Mouse (Mus musculus) heart, embryonic 10.5 days (tissue): ENCODE measurements at regions not wholly inside any gene's neighbourhood (a gene's known extent, or its start where the extent isn't known, plus 50 kb on each side); places are given as distances from the start of the nearest gene placed in this dataset.

Source experiments
- DNase-seq: peaks from one replicate; pipeline ENCODE4 v3.0.0-alpha.2; 2017; ENCODE audit warnings: low spot score
- H3K27ac ChIP-seq: fragments of 300-500 bp; sonication (generic); 2 replicates; pipeline ENCODE4 v1.5.1; 2016; ENCODE audit warnings: mild to moderate bottlenecking
- H3K27me3 ChIP-seq: fragments of 300-500 bp; sonication (generic); 2 replicates; pipeline ENCODE4 v1.6.1; 2016; ENCODE audit warnings: mild to moderate bottlenecking; ENCODE audit not compliant: poor library complexity, insufficient read depth, severe bottlenecking
- H3K36me3 ChIP-seq: fragments of 300-500 bp; sonication (generic); 2 replicates; pipeline ENCODE4 v1.6.1; 2016; ENCODE audit warnings: mild to moderate bottlenecking, moderate library complexity
- H3K4me1 ChIP-seq: fragments of 300-500 bp; sonication (generic); 2 replicates; pipeline ENCODE4 v1.6.1; 2016; ENCODE audit warnings: mild to moderate bottlenecking
- H3K4me3 ChIP-seq: fragments of 300-500 bp; sonication (generic); 2 replicates; pipeline ENCODE4 v1.5.1; 2016; ENCODE audit warnings: mild to moderate bottlenecking, moderate library complexity
- H3K9me3 ChIP-seq: fragments of 300-500 bp; sonication (generic); 2 replicates; pipeline ENCODE4 v1.6.1; 2016; ENCODE audit warnings: mild to moderate bottlenecking, moderate library complexity
- WGBS: fragments of 180-500 bp; shearing (Covaris S2); methylation state at CpG from one replicate; pipeline ENCODE4 v1.1.7; 2016; 5-methylcytosine and 5-hydroxymethylcytosine counted together

GRCm38 (mm10) chr4:131530491-131530890, 307.6 kb downstream of the Ptpru start:
- no peaks in the 10 kb centered on the region for H3K36me3 ChIP-seq
- no peak for DNase-seq
- H3K27me3 ChIP-seq: no peaks in the 10 kb centered on the region
- H3K27ac ChIP-seq: no peak overlapping the region
- H3K4me3 ChIP-seq: no peak overlapping the region
- WGBS: 73% methylated on average over 5 of the region's 5 CpGs
- no peaks in the 10 kb centered on the region for H3K9me3 ChIP-seq
- peaks cover 4% of the 10 kb centered on the region for H3K4me1 ChIP-seq

GRCm38 (mm10) chr4:131531003-131531402, 307.1 kb downstream of the Ptpru start:
- 67% methylated on average over 8 of the region's 8 CpGs for WGBS

GRCm38 (mm10) chr4:131534831-131535230, 303.3 kb downstream of the Ptpru start:
- Histone ChIP-seq H3K27ac (no peak overlapping the region), H3K4me1 (no peaks in the 10 kb centered on the region; the same call in 1 of the 2 replicates), H3K27me3 (0 out of 2 replicates have a peak, but pooled peaks cover 4% of the 10 kb centered on the region), H3K4me3 (no peak overlapping the region), H3K9me3 (no peaks in the 10 kb centered on the region), H3K36me3 (no peaks in the 10 kb centered on the region)
- DNase-seq: no peak
- WGBS: 85% methylated on average over 6 of the region's 6 CpGs

More at GRCm38 (mm10) chr4:131531003-131531402, 307.1 kb downstream of the Ptpru start:
- Histone ChIP-seq H3K4me3 (no peak overlapping the region), H3K4me1 (peaks cover 4% of the 10 kb centered on the region), H3K36me3 (no peaks in the 10 kb centered on the region), H3K27me3 (0 out of 2 replicates have a peak, but pooled peaks cover 3% of the 10 kb centered on the region), H3K27ac (no peak overlapping the region), H3K9me3 (no peaks in the 10 kb centered on the region)
- DNase-seq: no peak

DNA sequence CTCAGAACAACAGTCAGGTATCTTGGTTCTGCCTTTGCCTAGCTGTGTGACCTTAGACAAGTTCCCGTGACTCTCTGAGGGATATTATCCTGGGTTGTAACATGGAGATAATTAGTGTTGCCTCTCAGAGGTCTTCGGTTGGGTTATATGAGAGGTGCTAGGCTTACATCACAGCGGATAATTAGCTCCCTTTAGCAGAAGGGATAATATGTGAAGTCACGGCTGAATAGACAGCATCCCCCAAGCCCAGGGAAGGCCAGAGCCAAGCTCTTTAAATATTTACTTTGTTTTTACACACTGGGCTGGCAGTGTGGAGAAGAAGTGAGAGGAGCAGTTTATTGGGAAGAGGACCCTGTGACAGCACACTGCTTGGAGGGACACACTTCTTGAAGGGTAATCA, 299.9 kb downstream of the Ptpru start:
- WGBS: 84% methylated on average over 4 of the region's 4 CpGs
- no peak for DNase-seq
- Histone ChIP-seq H3K4me1 (no peaks in the 10 kb centered on the region), H3K36me3 (no peaks in the 10 kb centered on the region), H3K9me3 (no peaks in the 10 kb centered on the region), H3K27ac (no peak overlapping the region), H3K4me3 (no peak overlapping the region), H3K27me3 (0 out of 2 replicates have a peak, but pooled peaks cover 4% of the 10 kb centered on the region)

DNA sequence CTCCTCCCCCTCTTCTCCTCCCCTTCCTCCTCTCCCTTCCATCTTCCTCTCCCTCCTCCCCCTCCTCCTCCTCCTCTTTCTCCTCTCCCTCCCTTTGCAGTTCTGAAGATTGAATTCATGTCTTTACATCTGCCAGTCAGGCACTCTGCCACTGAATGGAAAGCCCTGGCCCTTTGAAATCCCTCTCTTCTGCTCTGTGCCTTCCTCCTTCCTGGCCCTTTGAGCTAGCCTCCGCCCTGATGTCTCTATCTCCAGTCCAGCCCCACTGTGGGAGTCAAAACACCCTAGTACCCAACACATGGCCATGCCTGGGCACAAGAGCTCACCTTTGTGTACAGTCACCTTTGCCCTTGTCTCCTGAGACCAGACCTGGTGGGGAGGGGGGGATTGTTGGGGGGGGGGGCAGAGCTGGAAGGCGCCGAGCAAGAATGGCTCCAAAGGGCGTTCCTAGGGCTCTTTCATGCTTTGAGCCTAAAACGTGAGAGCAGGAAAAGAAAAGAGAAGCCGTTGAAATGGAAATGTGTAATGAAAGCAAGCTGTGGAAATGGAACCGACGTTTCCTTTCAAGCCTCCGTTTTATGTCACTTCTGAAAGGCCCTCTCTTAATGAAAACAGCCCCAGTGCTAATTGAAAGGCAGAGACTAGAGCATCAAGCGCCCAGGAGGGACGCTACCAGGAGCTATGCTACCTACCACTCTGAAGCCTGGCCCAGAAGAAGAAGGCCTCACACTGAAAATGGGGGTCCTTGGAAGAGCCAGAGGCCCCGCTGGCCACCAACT, 291.5 kb downstream of the Ptpru start:
- Histone ChIP-seq H3K9me3 (no peaks in the 10 kb centered on the region), H3K36me3 (no peaks in the 10 kb centered on the region), H3K4me1 (no peaks in the 10 kb centered on the region), H3K4me3 (no peak overlapping the region), H3K27me3 (peaks cover 4% of the 10 kb centered on the region; the same call in 1 of the 2 replicates), H3K27ac (no peak overlapping the region)
- DNase-seq: no peak
- 72% methylated on average over 12 of the region's 12 CpGs for WGBS

GRCm38 (mm10) chr4:131549581-131549980, 288.5 kb downstream of the Ptpru start:
- no peak for DNase-seq
- Histone ChIP-seq H3K4me1 (no peaks in the 10 kb centered on the region), H3K9me3 (no peaks in the 10 kb centered on the region), H3K36me3 (no peaks in the 10 kb centered on the region), H3K4me3 (no peak overlapping the region), H3K27me3 (peaks cover 4% of the 10 kb centered on the region; the same call in 1 of the 2 replicates), H3K27ac (no peak overlapping the region)
- WGBS: 74% methylated on average over 12 of the region's 12 CpGs

GRCm38 (mm10) chr4:131558513-131558912, 279.6 kb downstream of the Ptpru start:
- Histone ChIP-seq H3K4me3 (no peak overlapping the region), H3K27me3 (no peaks in the 10 kb centered on the region), H3K9me3 (no peaks in the 10 kb centered on the region), H3K36me3 (no peaks in the 10 kb centered on the region), H3K4me1 (no peaks in the 10 kb centered on the region), H3K27ac (no peak overlapping the region)
- 82% methylated on average over 5 of the region's 5 CpGs for WGBS
- no peak for DNase-seq

DNA sequence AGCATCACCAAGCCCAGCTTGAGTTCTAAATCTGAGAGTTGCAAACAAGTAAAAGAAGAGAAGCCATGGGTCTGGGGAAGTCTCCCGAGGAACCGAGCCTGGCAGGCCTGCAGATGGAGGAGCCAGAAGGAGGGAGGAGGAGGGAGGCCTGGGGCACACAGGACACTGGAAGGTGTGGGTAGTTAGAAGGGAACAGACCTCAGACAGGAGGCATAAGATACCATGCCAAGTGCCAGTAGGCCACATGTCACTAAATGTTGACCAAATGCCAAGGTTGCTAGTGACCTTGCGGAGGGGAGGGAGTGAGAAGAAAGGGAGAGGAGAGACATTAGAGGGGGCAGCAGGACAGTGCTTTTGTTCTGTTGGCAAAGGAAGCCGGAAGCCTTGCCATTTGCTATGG, 274.2 kb downstream of the Ptpru start:
- no peaks in the 10 kb centered on the region for H3K4me1 ChIP-seq
- WGBS: 72% methylated on average over 4 of the region's 4 CpGs
- H3K36me3 ChIP-seq: no peaks in the 10 kb centered on the region
- H3K4me3 ChIP-seq: no peak overlapping the region
- no peak for DNase-seq
- no peak overlapping the region for H3K27ac ChIP-seq
- H3K9me3 ChIP-seq: no peaks in the 10 kb centered on the region
- no peaks in the 10 kb centered on the region for H3K27me3 ChIP-seq

DNA sequence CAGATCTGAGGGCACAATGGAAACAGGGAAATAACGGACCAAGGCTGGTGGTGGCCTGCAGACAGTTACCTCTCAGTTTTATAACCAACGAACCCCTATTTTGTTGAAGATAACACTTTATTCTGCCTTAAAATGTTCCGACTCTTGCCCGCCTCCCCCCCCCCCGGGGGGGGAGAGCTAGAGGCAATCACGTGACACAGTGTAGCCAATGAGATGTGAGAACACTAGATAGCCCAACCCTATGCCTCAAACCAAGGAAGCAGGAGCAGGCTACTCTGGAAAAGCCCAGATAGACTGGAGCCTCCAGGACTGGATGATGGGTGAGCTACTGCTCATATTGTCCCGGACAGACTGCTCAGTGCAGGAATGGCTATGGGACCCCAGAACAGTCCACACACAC, 272.9 kb downstream of the Ptpru start:
- WGBS: 77% methylated on average over 7 of the region's 7 CpGs
- no peaks in the 10 kb centered on the region for H3K9me3 ChIP-seq
- no peak overlapping the region for H3K4me3 ChIP-seq
- H3K4me1 ChIP-seq: no peaks in the 10 kb centered on the region
- no peaks in the 10 kb centered on the region for H3K27me3 ChIP-seq
- DNase-seq: no peak
- no peaks in the 10 kb centered on the region for H3K36me3 ChIP-seq
- H3K27ac ChIP-seq: no peak overlapping the region

DNA sequence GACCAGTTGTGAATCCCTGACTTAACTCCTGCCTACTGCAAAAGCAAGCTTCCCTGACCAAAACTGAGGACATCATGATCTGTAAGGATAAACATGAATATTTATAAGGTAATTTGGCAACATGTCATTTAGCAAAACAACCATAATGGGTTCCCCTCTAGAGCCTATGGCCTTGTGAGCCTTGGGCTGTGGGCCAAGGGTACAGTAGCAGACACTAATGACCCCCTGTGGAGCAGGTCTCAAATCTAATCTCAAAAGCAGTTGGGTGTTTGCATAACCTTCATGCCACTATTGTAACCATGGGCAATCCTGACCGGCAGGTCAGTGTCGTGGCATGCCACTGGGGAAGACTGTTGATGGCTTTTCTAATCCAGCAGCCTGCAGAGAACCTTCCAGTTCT, 270.8 kb downstream of the Ptpru start:
- Histone ChIP-seq H3K9me3 (no peaks in the 10 kb centered on the region), H3K27ac (no peak overlapping the region), H3K4me3 (no peak overlapping the region), H3K27me3 (no peaks in the 10 kb centered on the region), H3K4me1 (no peaks in the 10 kb centered on the region), H3K36me3 (no peaks in the 10 kb centered on the region)
- no peak for DNase-seq
- WGBS: 70% methylated on average over 2 of the region's 2 CpGs

DNA sequence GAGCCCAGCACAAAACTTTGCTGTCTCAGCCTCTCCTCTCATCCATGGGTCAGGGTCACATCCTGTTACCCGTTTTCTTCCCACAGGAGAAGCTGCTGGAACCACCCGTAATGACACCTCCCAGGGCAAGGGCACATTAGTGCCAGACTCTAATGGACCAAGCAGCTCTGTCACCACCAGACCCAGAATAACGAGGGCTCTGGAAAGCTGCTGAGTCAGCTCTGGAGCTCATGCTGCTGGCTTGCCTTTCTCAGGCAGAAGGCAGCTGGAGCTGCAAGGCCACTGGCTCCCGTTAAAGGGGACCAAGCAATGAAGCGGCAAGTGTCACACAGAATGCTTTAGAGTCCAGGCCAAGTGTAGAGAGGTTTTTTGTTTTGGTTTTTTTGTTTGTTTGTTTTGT, 268.9 kb downstream of the Ptpru start:
- Histone ChIP-seq H3K9me3 (no peaks in the 10 kb centered on the region), H3K4me1 (no peaks in the 10 kb centered on the region), H3K36me3 (no peaks in the 10 kb centered on the region), H3K4me3 (no peak overlapping the region), H3K27me3 (no peaks in the 10 kb centered on the region), H3K27ac (no peak overlapping the region)
- no peak for DNase-seq
- WGBS: 59% methylated on average over 5 of the region's 5 CpGs

- 58% methylated on average over 4 of the region's 4 CpGs for WGBS
- no peaks in the 10 kb centered on the region for H3K9me3 ChIP-seq
- no peaks in the 10 kb centered on the region for H3K36me3 ChIP-seq
- H3K4me1 ChIP-seq: no peaks in the 10 kb centered on the region
- H3K27me3 ChIP-seq: no peaks in the 10 kb centered on the region
- H3K4me3 ChIP-seq: no peak overlapping the region
- H3K27ac ChIP-seq: no peak overlapping the region
- no peak for DNase-seq
Observed at GRCm38 (mm10) chr4:131577571-131577970, 260.5 kb downstream of the Ptpru start.

GRCm38 (mm10) chr4:131585946-131586345, 252.1 kb downstream of the Ptpru start:
- Histone ChIP-seq H3K9me3 (no peaks in the 10 kb centered on the region), H3K27ac (no peak overlapping the region), H3K4me1 (no peaks in the 10 kb centered on the region), H3K27me3 (peaks cover 9% of the 10 kb centered on the region; the same call in 1 of the 2 replicates), H3K4me3 (no peak overlapping the region), H3K36me3 (no peaks in the 10 kb centered on the region)
- DNase-seq: no peak
- 52% methylated on average over 3 of the region's 3 CpGs for WGBS

GRCm38 (mm10) chr4:131587536-131587935, 250.6 kb downstream of the Ptpru start:
- Histone ChIP-seq H3K27me3 (peaks cover 15% of the 10 kb centered on the region; the same call in 1 of the 2 replicates), H3K36me3 (no peaks in the 10 kb centered on the region), H3K9me3 (no peaks in the 10 kb centered on the region), H3K27ac (no peak overlapping the region), H3K4me1 (no peaks in the 10 kb centered on the region), H3K4me3 (no peak overlapping the region)
- WGBS: 56% methylated on average over 7 of the region's 7 CpGs
- DNase-seq: no peak
